Mouse (Mus musculus) T-helper 2 cell (primary cell): ENCODE results near the gene Met.

Experiments
- in situ Hi-C: fragments of 300-600 bp; cut with MboI, MseI; formaldehyde crosslinking; loops from one replicate; pipeline ENCODE4 v1.15.1; 2025; ENCODE audit warnings: high pct_unique_total_duplicates

Met gene

GRCm38 (mm10) chr6:17546825-17547224 is 83.2 kb downstream of the Met start:
- in situ Hi-C loops = no loop called here

- in situ Hi-C loops = no loop called here
Measured at GRCm38 (mm10) chr6:17548786-17549185, 85.2 kb downstream of the Met start.

- in situ Hi-C loops = no loop called here
Measured at GRCm38 (mm10) chr6:17549645-17550044, 86.0 kb downstream of the Met start.

- in situ Hi-C loops = no loop called here
Measured at GRCm38 (mm10) chr6:17554263-17554662, 90.7 kb downstream of the Met start.

- in situ Hi-C loops = no loop called here
Measured at GRCm38 (mm10) chr6:17554757-17555156, 91.2 kb downstream of the Met start.

GRCm38 (mm10) chr6:17555719-17556118 is 92.1 kb downstream of the Met start:
- in situ Hi-C loops = no loop called here

- in situ Hi-C loops = no loop called here
Measured at GRCm38 (mm10) chr6:17559657-17560056, 96.1 kb downstream of the Met start.

- in situ Hi-C loops = no loop called here
Measured at GRCm38 (mm10) chr6:17561347-17561746, 97.7 kb downstream of the Met start.

GRCm38 (mm10) chr6:17561886-17562285 is 98.3 kb downstream of the Met start:
- in situ Hi-C loops = no loop called here

- in situ Hi-C loops = no loop called here
Measured at GRCm38 (mm10) chr6:17562472-17563088, 99.0 kb downstream of the Met start.

- in situ Hi-C loops = no loop called here
Measured at GRCm38 (mm10) chr6:17568702-17569352, 105.2 kb downstream of the Met start.

GRCm38 (mm10) chr6:17573227-17573626 is 109.6 kb downstream of the Met start:
- in situ Hi-C loops = no loop called here

- in situ Hi-C loops = no loop called here
Measured at GRCm38 (mm10) chr6:17573732-17574131, 110.1 kb downstream of the Met start.

GRCm38 (mm10) chr6:17578092-17578760 is 114.6 kb downstream of the Met start:
- in situ Hi-C loops = loop anchor here (25.0 kb wide), 1 partner anchor 216 kb away; no protein-coding TSS in a partner anchor

- in situ Hi-C loops = loop anchor here (25.0 kb wide), 1 partner anchor 218 kb away; no protein-coding TSS in a partner anchor
Measured at GRCm38 (mm10) chr6:17580349-17580748, 116.7 kb downstream of the Met start.

GRCm38 (mm10) chr6:17583982-17584381 is 120.4 kb downstream of the Met start:
- in situ Hi-C loops = loop anchor here (25.0 kb wide), 1 partner anchor 222 kb away; no protein-coding TSS in a partner anchor

- in situ Hi-C loops = loop anchor here (25.0 kb wide), 1 partner anchor 227 kb away; no protein-coding TSS in a partner anchor
Measured at GRCm38 (mm10) chr6:17589049-17589952, 125.7 kb downstream of the Met start.

GRCm38 (mm10) chr6:17589953-17590627 is 126.5 kb downstream of the Met start:
- in situ Hi-C loops = loop anchor here (25.0 kb wide), 1 partner anchor 228 kb away; no protein-coding TSS in a partner anchor

GRCm38 (mm10) chr6:17593971-17594370 is 130.4 kb downstream of the Met start:
- in situ Hi-C loops = loop anchor here (25.0 kb wide), 1 partner anchor 232 kb away; no protein-coding TSS in a partner anchor

GRCm38 (mm10) chr6:17595712-17596462 is 132.3 kb downstream of the Met start:
- in situ Hi-C loops = loop anchor here (25.0 kb wide), 1 partner anchor 234 kb away; no protein-coding TSS in a partner anchor
